Mouse (Mus musculus) cerebellum, adult 18-20 months (tissue): ENCODE results near the gene Ankdd1a.
A peak's percentile ranks its signal among the peaks of the same experiment; 100 is the strongest.

Source experiments
- DNase-seq, 2 experiments: peaks; one replicate each; pipeline ENCODE4 v3.0.0; 2021

Gene Ankdd1a

GRCm38 (mm10) chr9:65541126-65542068 is 21.4 kb upstream of the Ankdd1a start:
- no peak for DNase-seq

- DNase-seq, result no peak
Measured at GRCm38 (mm10) chr9:65539697-65540096, 19.7 kb upstream of the Ankdd1a start.

- no peak for DNase-seq
Measured at GRCm38 (mm10) chr9:65537901-65538630, 18.1 kb upstream of the Ankdd1a start.

GRCm38 (mm10) chr9:65536491-65536890 is 16.5 kb upstream of the Ankdd1a start:
- no peak for DNase-seq

GRCm38 (mm10) chr9:65535789-65536469 is 15.9 kb upstream of the Ankdd1a start:
- no peak for DNase-seq

GRCm38 (mm10) chr9:65535191-65535722 is 15.3 kb upstream of the Ankdd1a start:
- DNase-seq, result no peak

- no peak for DNase-seq
Measured at GRCm38 (mm10) chr9:65534111-65534510, 14.1 kb upstream of the Ankdd1a start.

GRCm38 (mm10) chr9:65532986-65533385 is 13.0 kb upstream of the Ankdd1a start:
- DNase-seq, result no peak

GRCm38 (mm10) chr9:65531283-65531682 is 11.3 kb upstream of the Ankdd1a start:
- no peak for DNase-seq

- no peak for DNase-seq
Measured at GRCm38 (mm10) chr9:65529659-65530058, 9.7 kb upstream of the Ankdd1a start.

- DNase-seq, result no peak
Measured at GRCm38 (mm10) chr9:65528417-65529038, 8.5 kb upstream of the Ankdd1a start.

- DNase-seq, result no peak
Measured at GRCm38 (mm10) chr9:65525445-65526195, 5.6 kb upstream of the Ankdd1a start.

GRCm38 (mm10) chr9:65523611-65524364 is 3.8 kb upstream of the Ankdd1a start:
- peak; percentile 74 to 79 for DNase-seq

GRCm38 (mm10) chr9:65520505-65520876 is 498 bp upstream of the Ankdd1a start:
- peak; percentile 29 to 30 for DNase-seq

- peak; percentile 61 to 67 for DNase-seq
Measured at GRCm38 (mm10) chr9:65514851-65515261, 5.1 kb downstream of the Ankdd1a start.

GRCm38 (mm10) chr9:65514431-65514830 is 5.6 kb downstream of the Ankdd1a start:
- DNase-seq, result peak in 1 of 2 experiments; percentile 29

GRCm38 (mm10) chr9:65512520-65512919 is 7.5 kb downstream of the Ankdd1a start:
- DNase-seq, result no peak

GRCm38 (mm10) chr9:65508449-65508848 is 11.5 kb downstream of the Ankdd1a start:
- no peak for DNase-seq

- no peak for DNase-seq
Measured at GRCm38 (mm10) chr9:65502721-65503505, 17.1 kb downstream of the Ankdd1a start.

- no peak for DNase-seq
Measured at GRCm38 (mm10) chr9:65502146-65502545, 17.8 kb downstream of the Ankdd1a start.
